Mouse (Mus musculus): ENCODE results near the gene Trim28.

DNA sequence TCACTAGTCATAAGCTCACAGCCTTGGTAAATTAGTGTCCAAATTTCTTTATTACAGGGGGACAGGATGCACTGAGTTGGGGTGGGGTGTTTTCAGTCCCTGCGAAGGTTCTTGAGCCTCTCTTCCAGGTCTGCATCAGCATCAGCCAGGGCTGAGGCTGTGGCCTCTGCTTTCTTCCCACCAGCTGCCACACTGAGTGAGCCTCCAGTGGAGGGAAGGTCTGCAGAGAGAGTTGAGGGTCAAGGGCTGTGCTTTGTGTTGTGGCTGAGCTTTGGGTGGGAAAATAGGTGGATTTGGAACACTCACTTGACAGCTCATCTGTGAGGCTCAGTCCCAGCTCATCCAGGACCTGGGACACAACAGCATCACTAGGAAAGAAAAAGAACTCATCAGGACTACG is 33.1 kb downstream of the Trim28 start:
- TF ChIP-seq GATA1 (IDR thresholded peaks at IDR 0.05; ENCODE audit: low read length) (no peak), TAL1 (IDR thresholded peaks at IDR 0.05; ENCODE audit: low read length) (no peak)
